Mouse (Mus musculus) CH12.LX (cell line): ENCODE measurements around the gene Best1.

Experiments used
- CTCF ChIP-seq, 2 experiments: IDR thresholded peaks in 1 of 2; conservative IDR thresholded peaks in 1 of 2; 2 replicates each; pipeline ENCODE4 v1.5.1; 2011 to 2012; ENCODE audit warnings: low read depth in 2 of 2, low read length in 2 of 2, improper control_type of control experiment in 1 of 2, inconsistent platforms in 1 of 2, mild to moderate bottlenecking in 1 of 2, moderate library complexity in 1 of 2
- ETS1 ChIP-seq: conservative IDR thresholded peaks from 2 replicates; pipeline ENCODE4 v1.6.1; 2012; ENCODE audit warnings: low read depth, mild to moderate bottlenecking, inconsistent platforms, low read length, improper control_type of control experiment, moderate library complexity
- GABPA ChIP-seq: IDR thresholded peaks from 2 replicates; pipeline ENCODE4 v1.6.1; 2012; ENCODE audit warnings: low read depth, low read length, improper control_type of control experiment, inconsistent platforms; ENCODE audit not compliant: insufficient replicate concordance
- POLR2A ChIP-seq: IDR thresholded peaks from 2 replicates; pipeline ENCODE4 v1.6.1; 2011; ENCODE audit warnings: low read depth, mild to moderate bottlenecking, improper control_type of control experiment, low read length
- RCOR1 ChIP-seq: conservative IDR thresholded peaks from 2 replicates; pipeline ENCODE4 v1.6.1; 2012; ENCODE audit warnings: low read depth, mild to moderate bottlenecking, inconsistent platforms, low read length, improper control_type of control experiment
- SIN3A ChIP-seq: IDR thresholded peaks from 2 replicates; pipeline ENCODE4 v1.6.1; 2012; ENCODE audit warnings: low read length, improper control_type of control experiment, inconsistent platforms
- TBP ChIP-seq: conservative IDR thresholded peaks from 2 replicates; pipeline ENCODE4 v1.6.1; 2011; ENCODE audit warnings: low read depth, low read length, improper control_type of control experiment
- USF1 ChIP-seq: IDR thresholded peaks from 2 replicates; pipeline ENCODE4 v1.6.1; 2014; ENCODE audit warnings: low read depth, mild to moderate bottlenecking, inconsistent platforms, low read length, improper control_type of control experiment

- TF ChIP-seq POLR2A (no peak), ETS1 (no peak), SIN3A (no peak), CTCF (conservative IDR thresholded peaks at IDR 0.05 in 1 of 2, IDR thresholded peaks at IDR 0.05 in 1 of 2; ENCODE audit: low read depth in 2 of 2, low read length in 2 of 2) (no peak), TBP (no peak), USF1 (no peak), RCOR1 (no peak), GABPA (no peak)
Measured at GRCm38 (mm10) chr19:10029746-10030145, 28.3 kb upstream of the Best1 start.
